Mouse (Mus musculus) forebrain, embryonic 13.5 days (tissue): Measurements from ENCODE around the gene Nudt1. TPM values are rescaled to one million over a fixed set of nuclear protein-coding genes. Genes with fewer than 3 reads are reported as not detected.
"Not testable (repeated sequence)": the region's sequence is repeated elsewhere in the genome, so short reads cannot be mapped to it uniquely, and the experiment has no call there.

Source experiments
- ATAC-seq: fragments of 200-750 bp; cut with Nextera tagmentation; 2 replicates; pipeline ENCODE4 v1.8.0; 2017
- H3K27ac ChIP-seq: fragments of 300-500 bp; sonication (generic); 2 replicates; pipeline ENCODE4 v1.5.1; 2015; ENCODE audit warnings: inconsistent platforms, mild to moderate bottlenecking, moderate library complexity
- H3K27me3 ChIP-seq: fragments of 300-500 bp; sonication (generic); 2 replicates; pipeline ENCODE4 v1.6.1; 2015; ENCODE audit warnings: mild to moderate bottlenecking, inconsistent platforms
- H3K36me3 ChIP-seq: fragments of 300-500 bp; sonication (generic); 2 replicates; pipeline ENCODE4 v1.6.1; 2015; ENCODE audit warnings: mild to moderate bottlenecking, inconsistent platforms; ENCODE audit not compliant: poor library complexity, severe bottlenecking
- H3K4me1 ChIP-seq: fragments of 300-500 bp; sonication (generic); 2 replicates; pipeline ENCODE4 v1.6.1; 2015; ENCODE audit warnings: inconsistent platforms
- H3K4me2 ChIP-seq: fragments of 300-500 bp; sonication (generic); 2 replicates; pipeline ENCODE4 v1.6.1; 2015; ENCODE audit warnings: inconsistent platforms, mild to moderate bottlenecking, moderate library complexity
- H3K4me3 ChIP-seq: fragments of 300-500 bp; sonication (generic); 2 replicates; pipeline ENCODE4 v1.5.1; 2015; ENCODE audit warnings: mild to moderate bottlenecking, inconsistent platforms
- H3K9ac ChIP-seq: fragments of 300-500 bp; sonication (generic); 2 replicates; pipeline ENCODE4 v1.6.1; 2015; ENCODE audit warnings: mild to moderate bottlenecking, inconsistent platforms
- H3K9me3 ChIP-seq: fragments of 300-500 bp; sonication (generic); replicated peaks from 2 replicates; pipeline ENCODE4 v1.6.1; 2016; ENCODE audit warnings: inconsistent platforms
- WGBS: fragments of 180-500 bp; shearing (Covaris S2); methylation state at CpG from one replicate; pipeline ENCODE4 v1.1.7; 2015; 5-methylcytosine and 5-hydroxymethylcytosine counted together
- polyA plus RNA-seq: library from polyadenylated mRNA; unstranded; fragments of >200 nt; fragmentation: Nextera tagmentation; extraction: Ambion mirVana; gene quantifications from 2 replicates; pipeline ENCODE4 v1.2.1, GENCODE M21; 2015

Gene Nudt1
- polyA plus RNA-seq, 1 experiment from 2014 or later: 35.7 TPM

DNA sequence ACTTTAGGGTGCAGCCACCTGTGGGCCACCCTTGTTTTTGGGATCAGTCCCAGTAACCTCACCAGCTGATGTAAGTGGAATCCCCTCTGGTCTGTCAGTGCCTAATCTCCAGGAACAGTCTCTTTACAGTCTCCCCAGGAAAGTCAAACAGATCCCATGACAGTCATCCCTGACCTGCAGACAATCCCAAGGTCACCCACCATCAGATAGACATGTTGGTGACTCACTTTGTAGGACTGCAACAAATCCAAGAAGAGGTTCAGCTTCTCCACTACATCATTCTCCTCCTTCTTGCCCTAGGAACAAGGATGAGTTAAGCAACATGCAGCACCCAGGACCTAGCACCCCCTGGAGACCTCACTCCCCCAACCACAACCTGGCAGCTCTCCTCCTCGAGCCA lies 24.6 kb downstream of the Nudt1 start:
- no peaks in the 10 kb centered on the region for H3K9me3 ChIP-seq
- H3K4me2 ChIP-seq: no peak overlapping the region
- 100% methylated on average over 1 of the region's 1 CpGs for WGBS

GRCm38 (mm10) chr5:140349882-140350281 lies 28.4 kb downstream of the Nudt1 start:
- Histone ChIP-seq H3K4me2 (no peak overlapping the region), H3K4me3 (no peak overlapping the region), H3K9ac (no peak overlapping the region), H3K4me1 (no peaks in the 10 kb centered on the region), H3K27ac (no peak overlapping the region), H3K27me3 (no peaks in the 10 kb centered on the region), H3K36me3 (peaks cover 68% of the 10 kb centered on the region), H3K9me3 (no peaks in the 10 kb centered on the region)
- WGBS: 97% methylated on average over 9 of the region's 9 CpGs
- no peak for ATAC-seq

More for the DNA sequence above, 24.6 kb downstream of the Nudt1 start:
- Histone ChIP-seq H3K9ac (no peak overlapping the region), H3K36me3 (peaks cover 54% of the 10 kb centered on the region), H3K4me1 (no peaks in the 10 kb centered on the region), H3K27me3 (no peaks in the 10 kb centered on the region), H3K4me3 (no peak overlapping the region), H3K27ac (no peak overlapping the region)
- ATAC-seq: no peak

DNA sequence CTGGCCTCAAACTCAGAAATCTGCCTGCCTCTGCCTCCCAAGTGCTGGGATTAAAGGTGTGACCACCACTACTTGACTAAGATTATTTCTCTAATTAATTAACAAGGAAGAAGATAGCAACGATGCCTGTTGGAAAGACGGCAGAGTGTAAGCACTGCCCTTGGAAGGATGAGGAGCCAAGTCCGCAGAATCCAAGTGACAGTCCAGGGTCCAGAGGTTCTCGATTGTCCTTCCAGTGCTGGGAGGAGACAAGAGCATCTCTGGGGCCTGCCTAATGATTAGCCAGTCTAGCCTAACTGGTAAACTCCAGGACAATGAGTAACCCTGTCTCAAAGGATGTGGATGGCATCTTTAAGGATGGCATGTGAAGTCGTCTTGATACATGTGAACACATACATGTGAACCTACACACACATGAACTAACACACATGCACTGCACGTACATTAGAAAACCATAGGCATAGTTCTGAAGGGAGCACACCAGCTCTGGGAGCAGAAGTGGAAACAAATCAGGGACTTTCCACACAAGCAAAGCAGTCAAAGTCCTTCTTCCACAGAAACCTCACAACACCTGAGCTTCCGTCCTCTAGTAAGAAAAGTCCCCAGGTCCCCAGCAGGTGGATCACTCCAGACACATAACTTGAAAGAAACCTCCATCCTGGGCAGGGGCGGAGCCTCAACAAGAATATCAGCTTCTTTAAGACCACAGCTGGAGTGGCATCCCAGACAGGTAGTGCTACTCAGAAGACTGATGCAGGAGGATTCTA lies 29.5 kb downstream of the Nudt1 start:
- Histone ChIP-seq H3K4me2 (no peak overlapping the region), H3K4me3 (no peak overlapping the region), H3K27me3 (no peaks in the 10 kb centered on the region), H3K9me3 (no peaks in the 10 kb centered on the region), H3K36me3 (peaks cover 68% of the 10 kb centered on the region), H3K9ac (no peak overlapping the region), H3K4me1 (no peaks in the 10 kb centered on the region), H3K27ac (no peak overlapping the region)
- no peak for ATAC-seq
- 94% methylated on average over 8 of the region's 8 CpGs for WGBS

- no peak overlapping the region for H3K9ac ChIP-seq
- ATAC-seq: no peak
- H3K4me1 ChIP-seq: no peaks in the 10 kb centered on the region
- no peaks in the 10 kb centered on the region for H3K27me3 ChIP-seq
- no peak overlapping the region for H3K4me3 ChIP-seq
- H3K4me2 ChIP-seq: no peak overlapping the region
- no peaks in the 10 kb centered on the region for H3K9me3 ChIP-seq
- H3K36me3 ChIP-seq: peaks cover 72% of the 10 kb centered on the region
- 95% methylated on average over 6 of the region's 6 CpGs for WGBS
- H3K27ac ChIP-seq: no peak overlapping the region
These were observed 30.9 kb downstream of the Nudt1 start for GRCm38 (mm10) chr5:140352352-140352751.

DNA sequence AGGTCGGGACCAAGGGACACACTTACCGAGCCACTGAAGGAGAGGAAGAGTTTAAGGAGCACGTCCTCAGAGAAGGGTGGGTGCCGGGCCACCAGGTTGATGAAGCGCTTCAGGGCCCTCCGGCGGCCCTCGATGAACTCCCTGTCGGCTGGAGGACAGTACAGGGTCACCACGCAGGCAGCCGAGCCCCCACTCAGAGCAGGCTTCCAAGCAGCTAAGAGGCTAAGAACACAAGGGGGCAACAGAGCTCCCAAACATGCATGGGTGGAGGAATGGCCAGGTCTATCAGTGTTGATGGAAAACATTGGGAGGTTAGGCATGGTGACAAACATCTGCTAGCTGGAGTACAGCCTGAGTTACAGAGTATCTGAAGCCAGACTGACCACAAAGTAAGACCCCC lies 34.5 kb downstream of the Nudt1 start:
- Histone ChIP-seq H3K4me2 (no peak overlapping the region), H3K4me3 (no peak overlapping the region), H3K9ac (no peak overlapping the region), H3K27ac (no peak overlapping the region), H3K27me3 (no peaks in the 10 kb centered on the region), H3K4me1 (no peaks in the 10 kb centered on the region), H3K9me3 (no peaks in the 10 kb centered on the region), H3K36me3 (peaks cover 75% of the 10 kb centered on the region)
- no peak for ATAC-seq
- WGBS: 84% methylated on average over 11 of the region's 11 CpGs

GRCm38 (mm10) chr5:140357466-140357865 lies 36.0 kb downstream of the Nudt1 start:
- 86% methylated on average over 3 of the region's 3 CpGs for WGBS
- Histone ChIP-seq H3K27ac (no peak overlapping the region), H3K9ac (no peak overlapping the region), H3K4me3 (no peak overlapping the region), H3K36me3 (peaks cover 60% of the 10 kb centered on the region), H3K4me1 (no peaks in the 10 kb centered on the region), H3K9me3 (no peaks in the 10 kb centered on the region), H3K27me3 (no peaks in the 10 kb centered on the region), H3K4me2 (no peak overlapping the region)
- no peak for ATAC-seq

DNA sequence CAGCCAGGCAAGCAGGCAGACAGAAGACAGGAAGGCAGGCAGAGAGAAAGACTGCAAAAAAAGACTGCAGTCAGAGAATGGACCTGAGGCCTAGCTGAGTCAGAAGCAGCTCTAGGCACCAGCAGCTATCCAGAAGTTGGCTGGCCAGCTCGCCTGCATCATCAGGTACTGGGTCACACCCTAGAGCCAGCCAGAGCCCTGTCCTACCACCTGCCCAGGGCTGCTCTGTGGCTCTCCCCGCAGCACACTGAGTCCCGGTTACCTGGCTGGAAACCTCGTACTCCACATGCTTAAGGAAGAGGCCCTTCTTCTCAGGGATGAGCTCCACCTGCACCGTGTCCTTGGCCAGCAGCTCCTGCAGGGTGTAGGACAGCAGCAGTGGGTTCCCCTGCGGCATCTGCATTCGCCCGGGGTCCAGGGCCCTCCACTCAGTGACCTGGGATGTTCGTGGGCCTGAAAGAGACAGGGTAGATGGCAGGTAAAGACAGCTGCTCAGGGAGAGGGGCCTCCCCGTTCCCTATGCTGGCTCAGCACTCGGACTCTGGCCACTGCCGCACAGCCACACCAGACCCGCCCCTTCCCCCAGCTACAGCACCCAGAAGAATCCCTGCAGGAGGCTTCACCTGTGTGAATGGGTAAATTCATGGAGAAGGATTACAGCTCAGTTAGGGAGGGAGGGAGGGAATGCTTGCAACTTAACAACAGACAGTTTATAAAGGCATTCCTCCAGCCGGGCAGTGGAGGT lies 38.6 kb downstream of the Nudt1 start:
- Histone ChIP-seq H3K36me3 (peaks cover 36% of the 10 kb centered on the region), H3K27ac (no peak overlapping the region), H3K27me3 (no peaks in the 10 kb centered on the region), H3K4me1 (no peaks in the 10 kb centered on the region), H3K9ac (no peak overlapping the region), H3K4me3 (no peak overlapping the region), H3K9me3 (0 out of 2 replicates have a peak, but pooled peaks cover 4% of the 10 kb centered on the region), H3K4me2 (no peak overlapping the region)
- ATAC-seq: no peak
- WGBS: 72% methylated on average over 14 of the region's 14 CpGs

- no peaks in the 10 kb centered on the region for H3K4me1 ChIP-seq
- no peak overlapping the region for H3K27ac ChIP-seq
- 97% methylated on average over 5 of the region's 5 CpGs for WGBS
- H3K27me3 ChIP-seq: no peaks in the 10 kb centered on the region
- H3K4me3 ChIP-seq: no peak overlapping the region
- no peak for ATAC-seq
- no peak overlapping the region for H3K4me2 ChIP-seq
- H3K36me3 ChIP-seq: peaks cover 8% of the 10 kb centered on the region; the same call in 1 of the 2 replicates
- 0 out of 2 replicates have a peak, but pooled peaks cover 4% of the 10 kb centered on the region for H3K9me3 ChIP-seq
- H3K9ac ChIP-seq: no peak overlapping the region
These were observed 43.0 kb downstream of the Nudt1 start for GRCm38 (mm10) chr5:140364415-140364814.

GRCm38 (mm10) chr5:140368126-140368525 lies 46.7 kb downstream of the Nudt1 start:
- not testable (repeated sequence) for H3K4me1 ChIP-seq, H3K27me3 ChIP-seq, H3K4me2 ChIP-seq, ATAC-seq, H3K9me3 ChIP-seq, H3K27ac ChIP-seq, H3K36me3 ChIP-seq, H3K9ac ChIP-seq, H3K4me3 ChIP-seq
- 84% methylated on average over 2 of the region's 2 CpGs for WGBS

- Histone ChIP-seq H3K27ac (no peak overlapping the region), H3K27me3 (no peaks in the 10 kb centered on the region), H3K4me2 (no peak overlapping the region), H3K9me3 (no peaks in the 10 kb centered on the region), H3K4me3 (no peak overlapping the region), H3K4me1 (no peaks in the 10 kb centered on the region), H3K36me3 (no peaks in the 10 kb centered on the region), H3K9ac (no peak overlapping the region)
- no peak for ATAC-seq
- WGBS: 97% methylated on average over 4 of the region's 4 CpGs
These were observed 47.5 kb downstream of the Nudt1 start for GRCm38 (mm10) chr5:140368926-140369325.

- Histone ChIP-seq H3K4me1 (peaks cover 3% of the 10 kb centered on the region), H3K36me3 (no peaks in the 10 kb centered on the region), H3K9ac (no peak overlapping the region), H3K4me3 (no peak overlapping the region), H3K27me3 (no peaks in the 10 kb centered on the region), H3K9me3 (no peaks in the 10 kb centered on the region), H3K4me2 (no peak overlapping the region), H3K27ac (no peak overlapping the region)
- ATAC-seq: no peak
- WGBS: 92% methylated on average over 2 of the region's 2 CpGs
These were observed 48.0 kb downstream of the Nudt1 start for GRCm38 (mm10) chr5:140369466-140369865.

DNA sequence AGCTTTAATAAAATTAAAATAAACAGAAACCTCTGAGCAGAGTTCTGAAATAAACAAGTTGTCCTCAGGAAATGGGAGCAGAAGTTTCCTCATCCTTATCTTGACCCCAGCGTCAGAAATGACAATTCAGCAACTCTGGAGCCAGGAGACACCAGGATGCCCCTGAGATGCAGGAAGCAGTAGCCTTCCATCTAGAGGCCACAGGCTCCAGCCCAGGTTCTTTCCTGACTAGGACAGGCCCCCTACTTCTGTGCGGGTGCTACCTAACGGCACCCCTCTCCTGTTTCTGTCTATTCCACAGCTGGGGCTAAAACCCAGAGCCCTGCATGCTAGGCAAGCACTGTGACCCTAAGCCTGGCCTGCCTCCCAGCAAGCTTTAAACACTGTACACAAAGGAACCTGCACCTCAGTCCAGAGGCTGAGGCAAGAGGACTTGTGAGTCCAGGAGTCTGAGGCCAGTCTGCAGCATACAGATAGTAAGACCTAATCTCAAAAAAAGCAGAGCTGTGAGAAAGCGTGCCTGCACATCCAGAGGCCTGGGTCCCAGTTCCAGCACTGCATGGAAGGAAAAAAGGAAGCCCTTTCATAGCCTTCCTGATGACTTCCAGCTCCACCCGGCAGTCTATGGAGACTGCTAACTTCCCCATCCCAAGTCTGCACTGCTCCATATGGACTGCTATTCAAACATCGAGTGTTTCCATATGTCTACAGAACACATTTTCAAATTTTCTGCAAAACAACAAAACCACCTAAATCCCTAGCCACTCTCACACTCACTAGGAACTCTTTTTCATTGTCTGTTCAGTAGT lies 49.2 kb downstream of the Nudt1 start:
- WGBS: 86% methylated on average over 6 of the region's 6 CpGs
- peaks cover 6% of the 10 kb centered on the region for H3K4me1 ChIP-seq
- no peak overlapping the region for H3K27ac ChIP-seq
- H3K27me3 ChIP-seq: no peaks in the 10 kb centered on the region
- no peak for ATAC-seq
- no peaks in the 10 kb centered on the region for H3K9me3 ChIP-seq
- H3K9ac ChIP-seq: no peak overlapping the region
- H3K4me2 ChIP-seq: no peak overlapping the region
- no peaks in the 10 kb centered on the region for H3K36me3 ChIP-seq
- no peak overlapping the region for H3K4me3 ChIP-seq
